Mouse (Mus musculus): Measurements from ENCODE around the gene Myo18a. TPM values are rescaled to one million over a fixed set of nuclear protein-coding genes. Genes with fewer than 3 reads are reported as not detected.
A peak's percentile ranks its signal among the peaks of the same experiment; 100 is the strongest.
"Not testable (repeated sequence)": the region's sequence is repeated elsewhere in the genome, so short reads cannot be mapped to it uniquely, and the experiment has no call there.

Gene Myo18a
- total and polyA plus RNA-seq, 2 experiments from 2014 or later, result 35.0 to 82.0 TPM

DNA sequence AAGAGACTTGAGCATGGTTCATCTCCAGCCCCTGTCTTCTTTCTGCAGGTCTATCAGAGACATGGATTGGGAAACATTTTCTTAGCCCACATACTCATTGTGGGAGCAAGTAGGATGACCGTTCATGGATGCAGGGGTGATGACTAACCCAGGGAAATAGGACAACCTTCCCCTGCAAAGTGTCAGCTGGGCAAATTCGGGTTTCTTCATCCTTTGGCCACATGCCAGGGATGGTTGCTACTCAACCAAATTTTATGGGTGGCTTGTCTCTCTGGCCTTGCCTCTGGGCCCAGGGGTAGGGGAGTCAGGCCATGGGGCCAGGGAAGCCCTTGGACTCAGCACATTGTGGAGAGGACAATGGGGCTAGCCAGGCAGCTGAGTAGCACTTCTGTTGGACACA, 34.5 kb upstream of the Myo18a start:
- no peak for TF ChIP-seq CTCF (IDR thresholded peaks at IDR 0.05)
- Histone ChIP-seq H3K27ac (ENCODE audit: low read depth, low read length) (no peak overlapping the region), H3K27me3 (ENCODE audit: insufficient read depth, low read length) (no peaks in the 10 kb centered on the region), H3K9ac (replicated peaks; ENCODE audit: low read length, poor library complexity, severe bottlenecking) (no peak overlapping the region), H3K36me3 (ENCODE audit: insufficient read depth, low read length) (no peaks in the 10 kb centered on the region), H3K4me1 (ENCODE audit: insufficient read depth, low read length) (no peaks in the 10 kb centered on the region), H3K4me2 (ENCODE audit: low read depth, low read length, poor library complexity, severe bottlenecking) (no peak overlapping the region), H3K4me3 (ENCODE audit: low read depth, low read length) (no peak overlapping the region), H3K9me3 (ENCODE audit: low read length) (no peaks in the 10 kb centered on the region)
- DNase-seq (ENCODE audit: low spot score) (no peak), ATAC-seq (ENCODE audit: low FRiP score) (no peak)
- WGBS, result 43% methylated on average over 2 of the region's 2 CpGs

DNA sequence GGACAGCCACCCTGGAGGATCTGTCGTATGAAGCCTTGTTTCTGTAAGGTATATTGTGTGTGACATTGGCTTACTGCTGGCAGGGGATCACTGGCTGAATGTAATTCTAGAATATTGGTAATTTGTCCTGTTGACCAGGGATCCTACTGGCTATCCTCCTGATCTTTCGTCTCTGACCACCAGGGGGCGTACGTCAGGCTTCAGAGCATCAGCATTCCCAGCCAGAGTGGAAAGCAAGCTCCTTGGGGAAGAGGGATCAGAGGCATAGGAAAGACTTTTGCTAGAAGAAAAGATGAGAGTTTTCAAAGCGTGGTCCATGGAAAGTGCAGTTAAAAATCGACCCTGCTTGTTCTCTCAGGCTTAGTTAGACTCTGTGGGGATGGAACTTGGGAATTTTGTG, 25.8 kb upstream of the Myo18a start:
- WGBS, result 2% methylated on average over 6 of the region's 6 CpGs
- DNase-seq (ENCODE audit: low spot score), result peak; percentile 89
- H3K27ac ChIP-seq (ENCODE audit: low read depth, low read length), result no peak overlapping the region
- no peak overlapping the region for H3K9ac ChIP-seq (replicated peaks; ENCODE audit: low read length, poor library complexity, severe bottlenecking)
- H3K4me3 ChIP-seq (ENCODE audit: low read depth, low read length), result no peak overlapping the region
- no peak overlapping the region for H3K4me2 ChIP-seq (ENCODE audit: low read depth, low read length, poor library complexity, severe bottlenecking)
- H3K4me1 ChIP-seq (ENCODE audit: insufficient read depth, low read length), result no peaks in the 10 kb centered on the region
- H3K27me3 ChIP-seq (ENCODE audit: insufficient read depth, low read length), result no peaks in the 10 kb centered on the region
- ATAC-seq (ENCODE audit: low FRiP score), result no peak
- H3K9me3 ChIP-seq (ENCODE audit: low read length), result no peaks in the 10 kb centered on the region
- TF ChIP-seq CTCF (IDR thresholded peaks at IDR 0.05), result peak; percentile 94
- no peaks in the 10 kb centered on the region for H3K36me3 ChIP-seq (ENCODE audit: insufficient read depth, low read length)

DNA sequence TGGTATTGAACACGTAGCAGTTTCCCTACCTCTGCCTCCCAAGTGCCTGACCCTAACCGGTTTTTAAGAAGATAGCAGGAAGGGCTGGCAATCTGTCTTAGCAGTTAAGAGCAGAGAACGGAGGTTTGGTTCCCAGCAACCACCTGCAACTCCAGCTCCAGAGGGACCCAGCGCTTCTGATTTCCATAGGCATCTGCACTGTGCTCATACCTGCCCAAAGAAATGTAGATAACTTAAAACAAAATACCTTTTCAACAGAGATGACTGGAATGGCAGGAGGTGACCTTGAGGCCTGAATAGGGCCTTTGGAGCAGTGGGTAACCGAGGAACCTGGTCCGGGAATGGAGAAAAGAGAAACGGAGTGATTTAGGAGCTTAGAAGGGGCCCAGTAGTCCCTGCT, 24.5 kb upstream of the Myo18a start:
- Histone ChIP-seq H3K9me3 (ENCODE audit: low read length) (no peaks in the 10 kb centered on the region), H3K4me2 (ENCODE audit: low read depth, low read length, poor library complexity, severe bottlenecking) (no peak overlapping the region), H3K27me3 (ENCODE audit: insufficient read depth, low read length) (no peaks in the 10 kb centered on the region), H3K4me1 (ENCODE audit: insufficient read depth, low read length) (no peaks in the 10 kb centered on the region), H3K4me3 (ENCODE audit: low read depth, low read length) (no peak overlapping the region), H3K27ac (ENCODE audit: low read depth, low read length) (no peak overlapping the region), H3K9ac (replicated peaks; ENCODE audit: low read length, poor library complexity, severe bottlenecking) (no peak overlapping the region), H3K36me3 (ENCODE audit: insufficient read depth, low read length) (no peaks in the 10 kb centered on the region)
- no peak for TF ChIP-seq CTCF (IDR thresholded peaks at IDR 0.05)
- no peak for ATAC-seq (ENCODE audit: low FRiP score)
- WGBS, result 58% methylated on average over 7 of the region's 7 CpGs
- no peak for DNase-seq (ENCODE audit: low spot score)

DNA sequence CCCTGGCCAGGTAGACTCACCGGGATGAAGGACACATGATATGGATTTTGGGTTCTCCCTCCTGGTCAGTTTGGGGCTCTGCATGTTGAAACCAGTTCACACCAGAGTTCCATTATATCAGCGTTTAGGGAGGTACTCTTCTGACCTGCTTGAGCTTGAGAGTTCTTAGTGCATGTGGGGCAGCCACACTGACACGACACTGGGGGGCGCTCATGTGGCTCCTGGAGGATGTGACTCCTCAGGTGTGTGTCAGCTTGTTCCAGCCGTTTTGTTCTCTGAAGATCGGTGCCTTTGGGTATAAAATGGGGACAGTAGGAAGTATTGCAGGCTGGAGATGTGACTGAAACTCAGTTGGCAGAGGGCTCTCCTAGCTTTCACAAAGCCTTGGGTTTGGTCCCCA, 19.1 kb upstream of the Myo18a start:
- TF ChIP-seq CTCF (IDR thresholded peaks at IDR 0.05), result peak; percentile 36

DNA sequence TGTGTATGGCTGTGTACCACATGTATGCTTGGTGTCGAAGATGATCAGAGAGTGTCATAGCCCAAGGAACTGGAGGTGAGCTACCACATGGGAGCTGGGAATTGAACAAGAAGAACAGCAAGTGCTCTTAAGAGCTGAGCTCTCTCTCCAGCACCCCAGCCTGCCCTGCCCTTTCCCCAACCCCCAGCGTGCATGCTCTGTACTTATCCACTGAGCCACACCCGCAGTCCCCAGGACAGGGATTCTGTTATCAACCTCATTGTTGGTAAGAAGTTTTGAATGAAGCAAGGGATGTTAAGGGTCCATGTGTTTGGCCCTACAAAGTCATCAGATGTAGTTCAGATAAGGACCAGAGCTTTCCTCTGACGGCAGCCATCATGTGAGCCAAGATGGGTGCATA, 16.4 kb upstream of the Myo18a start:
- 94% methylated on average over 4 of the region's 4 CpGs for WGBS
- no peak for TF ChIP-seq CTCF (IDR thresholded peaks at IDR 0.05)

More for the DNA sequence above, 19.1 kb upstream of the Myo18a start:
- ATAC-seq (ENCODE audit: low FRiP score) (no peak), DNase-seq (ENCODE audit: low spot score) (no peak)
- H3K9ac ChIP-seq (replicated peaks; ENCODE audit: low read length, poor library complexity, severe bottlenecking), result no peak overlapping the region
- no peak overlapping the region for H3K27ac ChIP-seq (ENCODE audit: low read depth, low read length)
- H3K4me3 ChIP-seq (ENCODE audit: low read depth, low read length), result no peak overlapping the region
- H3K4me1 ChIP-seq (ENCODE audit: insufficient read depth, low read length), result no peaks in the 10 kb centered on the region
- H3K27me3 ChIP-seq (ENCODE audit: insufficient read depth, low read length), result no peaks in the 10 kb centered on the region
- H3K4me2 ChIP-seq (ENCODE audit: low read depth, low read length, poor library complexity, severe bottlenecking), result no peak overlapping the region
- H3K36me3 ChIP-seq (ENCODE audit: insufficient read depth, low read length), result no peaks in the 10 kb centered on the region
- H3K9me3 ChIP-seq (ENCODE audit: low read length), result no peaks in the 10 kb centered on the region
- 38% methylated on average over 6 of the region's 6 CpGs for WGBS

DNA sequence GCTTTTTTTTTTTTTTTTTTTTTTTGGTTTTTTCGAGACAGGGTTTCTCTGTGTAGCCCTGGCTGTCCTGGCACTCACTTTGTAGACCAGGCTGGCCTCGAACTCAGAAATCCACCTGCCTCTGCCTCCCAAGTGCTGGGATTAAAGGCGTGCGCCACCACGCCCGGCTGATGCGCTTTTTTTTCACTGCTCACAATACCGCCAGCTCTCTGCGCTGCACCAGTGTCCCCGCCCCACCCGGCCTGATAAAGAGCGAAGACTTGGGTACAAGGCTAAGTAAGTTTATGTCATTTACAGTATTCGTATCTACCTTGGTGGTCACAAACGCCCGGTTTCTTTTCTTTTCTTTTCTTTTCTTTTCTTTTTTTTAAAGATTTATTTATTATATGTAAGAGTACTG, 15.9 kb upstream of the Myo18a start:
- H3K4me2 ChIP-seq (ENCODE audit: low read depth, low read length, poor library complexity, severe bottlenecking); H3K27ac ChIP-seq (ENCODE audit: low read depth, low read length); H3K9me3 ChIP-seq (ENCODE audit: low read length); DNase-seq (ENCODE audit: low spot score); ATAC-seq (ENCODE audit: low FRiP score); H3K27me3 ChIP-seq (ENCODE audit: insufficient read depth, low read length); H3K9ac ChIP-seq (replicated peaks; ENCODE audit: low read length, poor library complexity, severe bottlenecking); H3K36me3 ChIP-seq (ENCODE audit: insufficient read depth, low read length); H3K4me1 ChIP-seq (ENCODE audit: insufficient read depth, low read length); H3K4me3 ChIP-seq (ENCODE audit: low read depth, low read length): not testable (repeated sequence)
- WGBS, result 97% methylated on average over 13 of the region's 15 CpGs

More for the DNA sequence above, 16.4 kb upstream of the Myo18a start:
- Histone ChIP-seq H3K9ac (replicated peaks; ENCODE audit: low read length, poor library complexity, severe bottlenecking) (no peak overlapping the region), H3K27ac (ENCODE audit: low read depth, low read length) (no peak overlapping the region), H3K4me1 (ENCODE audit: insufficient read depth, low read length) (no peaks in the 10 kb centered on the region), H3K4me2 (ENCODE audit: low read depth, low read length, poor library complexity, severe bottlenecking) (no peak overlapping the region), H3K36me3 (ENCODE audit: insufficient read depth, low read length) (no peaks in the 10 kb centered on the region), H3K27me3 (ENCODE audit: insufficient read depth, low read length) (no peaks in the 10 kb centered on the region), H3K9me3 (ENCODE audit: low read length) (no peaks in the 10 kb centered on the region), H3K4me3 (ENCODE audit: low read depth, low read length) (no peak overlapping the region)
- ATAC-seq (ENCODE audit: low FRiP score), result no peak
- DNase-seq (ENCODE audit: low spot score), result no peak
